Mouse (Mus musculus) neural tube, embryonic 14.5 days (tissue): ENCODE measurements around the gene Oog2. TPM values are rescaled to one million over a fixed set of nuclear protein-coding genes. Genes with fewer than 3 reads are reported as not detected.
"Not testable (repeated sequence)": the region's sequence is repeated elsewhere in the genome, so short reads cannot be mapped to it uniquely, and the experiment has no call there.

Source experiments
- ATAC-seq: fragments of 200-750 bp; cut with Nextera tagmentation; 2 replicates; pipeline ENCODE4 v1.8.0; 2017; ENCODE audit warnings: low read depth, mild to moderate bottlenecking, moderate TSS enrichment, moderate library complexity
- H3K27ac ChIP-seq: fragments of 300-500 bp; sonication (generic); 2 replicates; pipeline ENCODE4 v1.5.1; 2014; ENCODE audit warnings: low read depth, mild to moderate bottlenecking, control low read depth, low read length, moderate library complexity, mixed read lengths
- H3K27me3 ChIP-seq: fragments of 300-500 bp; sonication (generic); 2 replicates; pipeline ENCODE4 v1.6.1; 2014; ENCODE audit warnings: low read length; ENCODE audit not compliant: control insufficient read depth, insufficient read depth
- H3K36me3 ChIP-seq: fragments of 300-500 bp; sonication (generic); 2 replicates; pipeline ENCODE4 v1.6.1; 2014; ENCODE audit warnings: low read length, mixed read lengths; ENCODE audit not compliant: control insufficient read depth, insufficient read depth
- H3K4me1 ChIP-seq: fragments of 300-500 bp; sonication (generic); 2 replicates; pipeline ENCODE4 v1.6.1; 2014; ENCODE audit warnings: low read length; ENCODE audit not compliant: control insufficient read depth, insufficient read depth
- H3K4me2 ChIP-seq: fragments of 300-500 bp; sonication (generic); 2 replicates; pipeline ENCODE4 v1.6.1; 2014; ENCODE audit warnings: mild to moderate bottlenecking, low read depth, low read length, control low read depth
- H3K4me3 ChIP-seq: fragments of 300-500 bp; sonication (generic); 2 replicates; pipeline ENCODE4 v1.5.1; 2014; ENCODE audit warnings: low read depth, low read length, control low read depth, mixed read lengths
- H3K9ac ChIP-seq: fragments of 300-500 bp; sonication (generic); replicated peaks from 2 replicates; pipeline ENCODE4 v1.6.1; 2014; ENCODE audit warnings: low read depth, mild to moderate bottlenecking, control low read depth, low read length, mixed read lengths
- H3K9me3 ChIP-seq: fragments of 300-500 bp; sonication (generic); 2 replicates; pipeline ENCODE4 v1.6.1; 2016; ENCODE audit warnings: low read length; ENCODE audit not compliant: control insufficient read depth
- WGBS: fragments of 180-500 bp; shearing (Covaris S2); extraction: QIAGEN DNeasy Blood & Tissue Kit; methylation state at CpG from one replicate; pipeline ENCODE4 v1.1.7; 2014; 5-methylcytosine and 5-hydroxymethylcytosine counted together
- polyA plus RNA-seq: library from polyadenylated mRNA; unstranded; fragments of >200 nt; fragmentation: Nextera tagmentation; extraction: Ambion mirVana; gene quantifications from 2 replicates; pipeline ENCODE4 v1.2.1, GENCODE M21; 2014

Gene Oog2
- polyA plus RNA-seq, result not detected in 2 replicates

GRCm38 (mm10) chr4:144190419-144190818, at the start of gene Oog2:
Gene Oog2 (plus strand): TSS chr4:144190719.
- Histone ChIP-seq H3K9me3 (no peaks in the 10 kb centered on the region), H3K9ac (no peak within 1 kb of the TSS), H3K4me2 (no peak within 1 kb of the TSS), H3K4me3 (no peak within 1 kb of the TSS), H3K27me3 (no peaks in the 10 kb centered on the region), H3K27ac (no peak within 1 kb of the TSS), H3K4me1 (no peaks in the 10 kb centered on the region), H3K36me3 (no peaks in the 10 kb centered on the region)
- no peak for ATAC-seq
- WGBS, result 59% methylated on average over 1 of the region's 1 CpGs

DNA sequence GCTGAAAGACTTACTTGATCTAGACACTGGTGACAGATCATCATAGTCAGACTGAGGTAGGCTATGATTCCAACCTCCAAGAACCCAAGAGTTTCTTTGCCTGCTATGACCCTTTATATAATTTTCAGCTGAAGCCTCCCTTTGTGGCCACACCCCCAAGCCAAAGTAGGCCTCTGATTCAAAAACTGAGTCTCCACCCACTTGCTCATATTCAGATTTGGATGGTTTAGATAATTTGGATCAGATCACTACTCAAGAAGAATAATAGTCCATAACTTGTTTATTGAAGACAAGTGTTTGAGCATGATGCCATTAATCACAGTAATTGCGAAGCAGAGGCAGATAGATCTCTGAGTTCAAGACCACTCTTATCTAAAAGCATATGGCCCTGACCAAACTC, 28.0 kb upstream of the Oog2 start, which contains the start of gene Oog3:
TSS of gene Oog3 (minus strand) at position 101 of the 400 bp plus-strand sequence.
- no peak within 1 kb of the TSS for H3K4me2 ChIP-seq
- 79% methylated on average over 1 of the region's 1 CpGs for WGBS
- no peaks in the 10 kb centered on the region for H3K4me1 ChIP-seq
- H3K27ac ChIP-seq, result no peak within 1 kb of the TSS
- no peaks in the 10 kb centered on the region for H3K36me3 ChIP-seq
- peaks cover 3% of the 10 kb centered on the region for H3K9me3 ChIP-seq
- ATAC-seq, result no peak
- no peak within 1 kb of the TSS for H3K9ac ChIP-seq
- H3K27me3 ChIP-seq, result no peaks in the 10 kb centered on the region
- H3K4me3 ChIP-seq, result no peak within 1 kb of the TSS

DNA sequence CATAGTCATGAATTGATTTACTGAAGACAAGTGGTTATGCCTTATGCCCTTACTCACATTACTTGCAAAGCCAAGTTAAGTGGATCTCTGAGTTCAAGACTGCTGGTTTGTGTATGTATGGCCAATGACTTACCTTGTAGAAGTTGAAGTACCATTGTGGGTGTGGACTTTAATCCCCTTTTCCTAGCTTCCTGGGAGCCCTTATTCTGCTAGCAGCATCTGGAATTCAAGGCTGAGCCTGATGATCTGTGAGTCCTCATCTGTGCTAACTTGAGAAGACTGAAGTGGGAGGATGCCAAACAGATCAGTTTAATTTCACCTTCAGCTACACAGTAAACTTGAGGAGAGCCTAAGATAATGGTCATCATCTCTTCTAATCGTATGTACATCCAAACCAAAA, 22.7 kb downstream of the Oog2 start, which contains the start of gene C87977:
TSS of gene C87977 (minus strand) at position 101 of the 400 bp plus-strand sequence.
- H3K27ac ChIP-seq, H3K4me3 ChIP-seq, H3K9me3 ChIP-seq, H3K4me1 ChIP-seq, H3K36me3 ChIP-seq, ATAC-seq, H3K4me2 ChIP-seq, H3K27me3 ChIP-seq, H3K9ac ChIP-seq: not testable (repeated sequence)
- 80% methylated on average over 1 of the region's 1 CpGs for WGBS

Other genes starting within 250 kb of the Oog2 start
- not detected in 2 replicates for gene Pramef25, start 239.7 kb upstream of the Oog2 start, polyA plus RNA-seq
- gene Gm13101, start 223.8 kb upstream of the Oog2 start, polyA plus RNA-seq, result not detected in 2 replicates
- gene Pramef17, start 196.3 kb upstream of the Oog2 start, polyA plus RNA-seq, result not detected in 2 replicates
- gene Pramel4, start 131.6 kb upstream of the Oog2 start, polyA plus RNA-seq, result not detected in 2 replicates
- not detected in 2 replicates for gene Gm13102, start 84.2 kb upstream of the Oog2 start, polyA plus RNA-seq
- gene Oog3, start 28.1 kb upstream of the Oog2 start, polyA plus RNA-seq, result not detected in 2 replicates
- not detected in 2 replicates for gene C87977, start 22.6 kb downstream of the Oog2 start, polyA plus RNA-seq
- not detected in 2 replicates for gene Pramel5, start 89.8 kb downstream of the Oog2 start, polyA plus RNA-seq
- gene Gm13128, start 139.5 kb downstream of the Oog2 start, polyA plus RNA-seq, result not detected in 2 replicates
- gene Gm13119, start 167.2 kb downstream of the Oog2 start, polyA plus RNA-seq, result not detected in 2 replicates
- gene Pramef20, start 187.2 kb downstream of the Oog2 start, polyA plus RNA-seq, result not detected in 2 replicates
- gene Pramef12, start 217.7 kb downstream of the Oog2 start, polyA plus RNA-seq, result not detected in 2 replicates
- not detected in 2 replicates for gene 1700012P22Rik, start 248.1 kb downstream of the Oog2 start, polyA plus RNA-seq